Mouse (Mus musculus) layer of hippocampus, adult 18-20 months (tissue): ENCODE measurements around the gene B3galt4. TPM values are rescaled to one million over a fixed set of nuclear protein-coding genes. Genes with fewer than 3 reads are reported as not detected.
A peak's percentile ranks its signal among the peaks of the same experiment; 100 is the strongest.
"Not testable (repeated sequence)": the region's sequence is repeated elsewhere in the genome, so short reads cannot be mapped to it uniquely, and the experiment has no call there.

ENCODE experiments used
- DNase-seq, 2 experiments: peaks; one replicate each; pipeline ENCODE4 v3.0.0; 2022; ENCODE audit warnings: low spot score in 2 of 2
- total RNA-seq, 2 experiments: library from RNA; stranded (reverse); gene quantifications; 2 replicates each; pipeline ENCODE4 v1.2.3; 2021

Gene B3galt4
- total RNA-seq, 2 experiments from 2014 or later = 5.1 to 5.2 TPM

GRCm38 (mm10) chr17:33968927-33969326 is 17.6 kb upstream of the B3galt4 start:
- no peak for DNase-seq

DNA sequence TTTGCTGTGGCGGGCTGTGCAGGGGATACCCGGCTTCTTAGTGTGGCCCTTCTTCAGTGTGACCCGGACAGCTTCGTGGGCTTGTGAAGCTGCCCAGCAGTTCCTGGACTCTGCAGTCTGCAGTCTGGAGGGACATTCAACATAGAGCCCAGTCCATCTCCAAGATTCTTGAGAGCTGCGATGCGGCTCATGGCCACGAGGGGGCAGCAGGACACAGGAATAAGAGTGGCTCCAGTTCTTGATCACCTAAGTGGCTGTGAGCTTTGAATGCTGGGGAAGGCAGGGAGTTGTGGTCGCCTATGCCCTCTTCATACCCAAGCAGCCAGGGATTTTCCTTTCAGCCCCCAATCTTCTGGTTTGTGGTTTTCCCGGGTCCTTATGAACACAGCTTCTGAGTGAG is 17.2 kb upstream of the B3galt4 start:
- DNase-seq = peak in 1 of 2 experiments; percentile 84

- no peak for DNase-seq
Observed at GRCm38 (mm10) chr17:33965846-33966550, 14.7 kb upstream of the B3galt4 start.

GRCm38 (mm10) chr17:33965082-33965845 is 14.0 kb upstream of the B3galt4 start:
- no peak for DNase-seq

- no peak for DNase-seq
Observed at GRCm38 (mm10) chr17:33962876-33963275, 11.6 kb upstream of the B3galt4 start.

- no peak for DNase-seq
Observed at GRCm38 (mm10) chr17:33959948-33960347, 8.7 kb upstream of the B3galt4 start.

DNA sequence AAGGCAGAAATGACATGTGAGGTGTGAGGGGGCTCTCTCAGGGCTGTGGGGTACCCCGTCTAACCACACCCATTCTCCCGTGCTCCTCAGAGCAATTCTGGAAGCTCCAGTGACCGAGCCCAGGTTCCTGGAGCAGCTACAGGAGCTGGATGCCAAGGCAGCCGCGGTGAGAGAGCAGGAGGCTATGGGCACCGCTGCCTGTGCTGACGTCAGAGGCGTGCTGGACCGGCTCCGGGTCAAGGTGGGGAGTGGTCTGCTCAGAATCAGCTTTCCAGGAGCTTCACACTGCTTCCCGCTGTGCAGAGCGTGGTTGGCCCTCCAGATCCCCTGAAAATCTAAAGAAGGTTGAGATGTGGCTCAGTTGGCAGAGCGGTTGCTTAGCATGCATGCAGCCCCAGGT is 7.8 kb upstream of the B3galt4 start:
- no peak for DNase-seq

DNA sequence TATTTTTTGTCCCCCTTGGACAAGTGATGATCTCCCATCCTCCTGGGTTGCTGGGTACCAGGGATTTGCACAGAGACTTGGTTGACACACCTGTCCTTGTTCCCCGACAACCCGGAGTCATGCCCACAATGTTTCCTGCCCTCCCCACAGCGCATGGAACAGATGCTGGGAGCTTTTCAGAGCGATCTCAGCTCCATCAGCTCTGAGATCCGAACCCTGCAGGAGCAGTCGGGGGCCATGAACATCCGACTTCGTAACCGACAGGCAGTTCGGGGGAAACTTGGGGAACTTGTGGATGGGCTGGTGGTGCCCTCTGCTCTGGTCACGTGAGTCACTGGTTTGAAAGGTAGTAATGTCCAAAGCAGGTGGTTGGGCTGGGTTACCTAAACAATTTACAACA is 7.2 kb upstream of the B3galt4 start:
- DNase-seq = no peak

DNA sequence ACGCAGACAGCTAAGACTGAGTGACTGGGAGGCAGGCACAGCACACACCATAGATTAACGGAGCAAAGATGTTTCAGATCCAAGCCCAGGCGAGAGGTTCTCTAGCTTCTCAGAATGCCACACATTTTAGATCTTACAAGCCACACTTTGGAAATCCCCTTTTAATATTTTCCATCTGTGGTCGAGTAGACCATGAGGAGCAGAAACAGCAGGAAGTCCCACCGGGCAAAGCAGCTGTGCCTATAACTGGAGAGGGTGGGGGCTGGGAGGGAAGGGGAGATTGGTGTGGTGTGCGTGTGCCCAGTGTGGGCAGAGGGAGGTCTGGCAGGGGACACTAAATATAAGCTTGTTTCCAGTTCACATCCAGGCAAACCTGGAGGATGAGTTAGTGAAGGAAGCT is 6.2 kb upstream of the B3galt4 start:
- DNase-seq = no peak

- DNase-seq = no peak
Observed at GRCm38 (mm10) chr17:33956336-33956735, 5.0 kb upstream of the B3galt4 start.

DNA sequence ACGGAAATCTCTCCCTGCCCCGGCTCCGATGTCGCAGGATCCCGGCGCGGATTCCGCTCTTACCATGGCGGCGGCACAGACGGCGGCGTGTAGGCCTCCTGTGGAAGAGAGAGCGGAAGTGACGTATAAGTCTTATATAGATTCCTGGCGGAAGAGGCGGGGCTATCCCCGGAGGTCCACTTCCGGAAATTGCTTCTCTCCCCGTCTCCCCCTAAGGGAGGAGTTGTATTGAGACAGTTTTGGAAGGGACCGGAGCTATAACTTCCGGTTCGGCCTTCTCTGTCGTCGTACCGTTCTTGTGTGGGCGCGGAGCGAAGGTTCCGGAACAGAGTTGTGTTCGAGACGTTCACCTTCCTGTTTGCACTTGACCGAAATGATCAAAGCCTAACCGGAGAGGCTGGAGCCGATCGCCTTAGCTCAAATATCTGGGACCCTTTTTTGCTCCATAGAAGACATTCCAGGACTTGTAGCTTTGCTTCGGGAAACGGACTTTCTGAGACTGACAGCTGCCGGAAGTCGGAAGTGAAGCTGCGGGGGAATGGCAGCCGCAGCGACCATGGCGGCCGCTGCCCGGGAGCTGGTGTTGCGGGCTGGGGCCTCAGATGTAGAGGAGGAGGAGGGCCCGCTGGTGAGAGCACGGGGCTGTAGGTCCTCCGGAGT is 4.4 kb upstream of the B3galt4 start, which contains the start of the genes Vps52 and Rps18:
Vps52 (plus strand) TSS at position 258 of the 660 bp plus-strand sequence.
Rps18 (minus strand) TSS at position 447 of the 660 bp plus-strand sequence.
- peak; percentile 96 to 99 for DNase-seq

DNA sequence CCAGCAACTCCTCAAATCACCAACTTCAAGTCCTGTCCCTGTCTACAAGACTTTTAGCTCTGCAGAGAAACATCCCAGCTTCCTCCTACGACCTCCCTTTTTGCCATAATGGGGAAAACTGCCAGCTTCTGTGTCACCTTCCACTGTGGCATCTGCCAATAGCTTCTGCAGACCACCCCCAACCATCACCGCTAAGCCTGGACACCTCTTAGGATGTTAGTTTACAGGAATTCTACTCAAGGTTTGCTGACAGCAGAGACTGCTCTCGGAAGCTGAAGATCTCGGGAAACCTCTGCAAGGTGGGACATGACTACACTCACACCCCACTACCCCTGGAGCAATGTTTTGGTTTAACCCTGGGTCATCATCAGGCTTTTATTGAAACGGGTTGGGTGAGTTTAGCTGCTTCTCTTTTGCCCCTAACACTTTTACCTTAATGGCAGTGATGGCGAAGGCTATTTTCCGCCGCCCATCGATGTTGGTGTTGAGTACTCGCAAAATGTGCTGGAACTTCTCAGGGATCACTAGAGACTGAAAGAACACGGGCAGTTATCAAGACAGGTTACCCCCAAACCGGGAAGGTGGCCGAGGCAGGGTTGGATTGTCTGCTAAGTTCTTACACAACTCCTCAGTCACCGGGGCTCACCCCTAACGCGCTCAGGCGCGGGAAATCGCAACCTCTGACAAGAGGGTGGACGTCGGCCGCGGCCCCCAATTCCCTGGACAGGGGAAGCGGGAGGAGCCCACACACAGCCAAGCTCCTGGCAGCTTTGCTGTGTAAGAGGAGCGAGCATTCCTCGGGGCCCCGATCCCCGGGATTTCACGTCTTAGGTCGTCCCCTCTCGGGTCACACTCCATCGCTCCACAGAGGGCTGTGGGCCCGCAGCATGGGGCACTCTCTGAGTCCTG is 3.6 kb upstream of the B3galt4 start:
- no peak for DNase-seq

GRCm38 (mm10) chr17:33953961-33954565 is 2.8 kb upstream of the B3galt4 start:
- DNase-seq = no peak

GRCm38 (mm10) chr17:33953310-33953709 is 2.0 kb upstream of the B3galt4 start:
- DNase-seq = no peak

DNA sequence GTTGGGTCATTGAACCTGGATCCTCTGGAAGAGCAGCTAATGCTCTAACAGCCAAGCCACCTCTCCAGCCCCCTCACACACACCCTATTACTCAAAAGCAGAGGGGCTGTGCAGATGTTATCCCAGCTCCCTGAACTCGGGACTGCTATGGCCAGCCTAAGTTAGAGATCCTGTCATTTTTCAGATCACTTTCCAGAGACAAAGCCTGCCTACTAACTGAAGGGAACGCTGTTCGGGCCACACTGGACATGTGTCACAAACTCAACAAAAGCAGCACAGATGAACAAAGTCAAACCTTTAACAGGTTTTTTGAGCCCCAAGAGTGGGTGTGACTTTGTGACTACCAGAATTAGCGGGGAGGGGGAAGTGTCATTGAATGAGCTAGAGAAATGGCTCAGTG is 1.6 kb upstream of the B3galt4 start:
- no peak for DNase-seq

DNA sequence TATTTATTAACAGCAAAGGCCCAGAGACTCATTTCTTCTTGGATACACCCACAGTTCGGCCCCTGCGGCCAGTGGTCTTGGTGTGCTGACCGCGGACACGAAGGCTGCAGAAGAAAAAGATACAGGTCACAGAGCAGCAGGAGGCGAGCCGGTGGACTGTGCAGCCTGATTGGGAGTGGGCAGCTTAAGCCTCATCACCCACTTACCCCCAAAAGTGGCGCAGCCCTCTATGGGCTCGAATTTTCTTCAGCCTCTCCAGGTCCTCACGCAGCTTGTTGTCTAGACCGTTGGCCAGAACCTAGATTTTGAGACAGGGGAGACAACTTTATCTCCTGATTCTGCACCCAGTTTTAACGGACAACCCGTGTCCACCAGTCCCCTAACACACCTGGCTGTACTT is 727 bp upstream of the B3galt4 start:
- DNase-seq = not testable (repeated sequence)

GRCm38 (mm10) chr17:33950131-33950625 is 1.1 kb downstream of the B3galt4 start:
- DNase-seq = no peak

DNA sequence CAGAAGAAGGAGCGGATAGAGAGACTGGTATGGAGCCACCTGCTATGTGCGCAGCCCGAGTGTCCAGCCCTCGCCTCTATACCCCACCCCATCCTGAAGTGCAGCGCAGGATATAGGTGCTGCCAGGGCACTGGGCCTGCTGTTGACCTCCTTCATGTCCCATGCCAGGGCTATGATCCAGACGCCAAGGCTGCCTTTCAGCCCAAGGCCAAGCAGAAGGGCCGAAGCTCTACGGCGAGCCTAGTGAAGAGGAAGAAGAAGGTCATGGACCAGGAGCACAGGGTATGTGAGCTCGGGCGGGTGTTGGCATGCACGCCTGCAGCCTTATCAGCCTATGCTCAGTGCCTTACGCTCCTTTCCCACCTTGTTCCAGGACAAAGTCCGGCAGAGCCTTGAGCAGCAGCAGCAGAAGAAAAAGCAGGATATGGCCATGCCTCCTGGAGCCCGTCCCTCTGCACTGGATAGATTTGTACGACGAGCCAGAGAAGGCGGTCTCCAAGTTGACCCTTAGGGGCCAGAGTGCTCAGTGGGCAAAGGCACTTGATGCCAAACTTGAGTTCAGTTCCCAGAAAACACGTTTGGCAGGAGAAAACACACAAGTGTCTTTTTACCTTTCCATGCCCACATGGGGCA is 2.3 kb downstream of the B3galt4 start:
- no peak for DNase-seq

GRCm38 (mm10) chr17:33948090-33948904 is 3.0 kb downstream of the B3galt4 start:
- no peak for DNase-seq
